Mouse (Mus musculus): Measurements from ENCODE around the gene Tm6sf2. TPM values are rescaled to one million over a fixed set of nuclear protein-coding genes. Genes with fewer than 3 reads are reported as not detected.

The Tm6sf2 gene
- polyA plus RNA-seq, 1 experiment: not detected

DNA sequence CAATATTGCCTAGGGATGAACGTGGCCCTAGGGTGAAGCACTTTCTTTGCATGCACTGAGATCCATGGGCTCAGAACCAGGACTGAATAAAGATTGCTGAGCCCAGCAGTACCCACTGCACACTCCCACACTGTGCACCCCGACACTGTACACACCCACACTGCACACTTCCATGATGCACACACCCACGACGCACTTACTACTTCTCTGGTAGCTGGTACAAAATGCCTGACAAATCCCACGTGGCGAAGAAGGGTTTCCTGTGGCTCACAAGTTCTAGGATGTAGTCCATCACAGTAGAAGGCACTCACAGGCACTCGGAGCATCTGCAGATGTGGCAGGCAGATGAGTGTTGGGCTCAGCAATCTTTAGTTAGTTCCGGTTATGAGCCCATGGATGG is 52.3 kb downstream of the Tm6sf2 start:
- peaks cover 16% of the 10 kb centered on the region for H3K4me1 ChIP-seq (ENCODE audit: control insufficient read depth, insufficient read depth, low read length)
- TF ChIP-seq CTCF (IDR thresholded peaks at IDR 0.05; ENCODE audit: insufficient read depth, low read depth, low read length) (no peak), POLR2A (IDR thresholded peaks at IDR 0.05; ENCODE audit: insufficient read depth, low read depth, low read length) (no peak)
- WGBS: 67% methylated on average over 8 of the region's 8 CpGs

DNA sequence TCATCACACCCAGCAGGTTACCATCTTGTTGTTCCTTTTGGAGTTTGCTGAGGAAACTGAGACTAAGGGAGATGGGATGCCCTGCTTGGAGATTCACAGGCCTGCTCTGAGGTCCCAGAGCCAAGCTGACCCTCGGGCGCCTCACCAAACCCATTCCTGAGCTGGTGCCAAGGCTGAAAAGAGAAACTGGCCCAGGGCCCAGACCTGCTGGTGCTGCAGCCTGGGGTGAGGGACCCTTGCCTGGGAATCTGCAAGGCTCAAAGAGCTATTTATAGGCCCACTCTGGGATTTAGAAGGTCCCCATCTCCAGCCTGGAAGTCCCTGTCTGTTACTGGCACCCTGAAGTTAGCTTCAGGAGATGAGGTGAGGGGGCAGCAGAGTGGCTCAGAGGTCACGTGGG is 55.7 kb downstream of the Tm6sf2 start:
- WGBS: 25% methylated on average over 3 of the region's 3 CpGs
- H3K27ac ChIP-seq (ENCODE audit: insufficient read depth, low read depth, low read length): peak overlapping the region; percentile 84
- peaks cover 31% of the 10 kb centered on the region for H3K4me1 ChIP-seq (ENCODE audit: control insufficient read depth, insufficient read depth, low read length)
- TF ChIP-seq CTCF (IDR thresholded peaks at IDR 0.05; ENCODE audit: insufficient read depth, low read depth, low read length) (no peak), POLR2A (IDR thresholded peaks at IDR 0.05; ENCODE audit: insufficient read depth, low read depth, low read length) (no peak)
- H3K4me3 ChIP-seq (ENCODE audit: insufficient read depth, low read depth, low read length): no peak overlapping the region

More for the DNA sequence above, 52.3 kb downstream of the Tm6sf2 start:
- Histone ChIP-seq H3K4me3 (ENCODE audit: insufficient read depth, low read depth, low read length) (no peak overlapping the region), H3K27ac (ENCODE audit: insufficient read depth, low read depth, low read length) (no peak overlapping the region)

DNA sequence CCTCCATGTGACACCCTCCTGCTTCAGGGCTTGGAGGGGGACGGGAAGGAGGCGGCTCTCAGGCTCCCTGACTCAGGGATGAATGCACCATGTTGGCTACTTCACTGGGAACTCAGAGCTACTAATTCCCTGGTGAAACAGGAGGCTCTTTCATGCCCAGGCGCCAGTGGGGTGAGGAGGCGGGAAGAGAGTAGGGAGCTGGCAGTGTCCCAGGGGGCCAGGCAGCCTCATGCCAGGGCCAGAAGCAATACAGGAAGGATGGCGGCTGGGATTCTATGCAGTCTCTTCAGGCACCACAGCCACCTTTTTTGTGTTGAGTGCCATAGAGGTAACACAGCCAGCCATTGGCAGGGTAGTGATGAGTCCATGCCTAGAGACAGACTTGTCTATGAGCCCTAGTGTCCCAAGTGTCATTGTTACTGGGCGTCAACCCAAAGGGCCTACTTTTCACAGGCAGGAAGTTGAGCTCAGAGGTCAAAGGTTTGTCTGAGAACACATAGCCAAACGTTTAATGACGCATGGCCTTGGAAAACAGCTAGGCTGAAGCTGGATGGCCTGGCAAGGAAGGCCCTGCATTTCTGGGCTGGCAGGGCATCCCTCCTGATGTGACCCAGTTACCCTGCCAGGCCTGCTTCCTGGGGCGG is 56.7 kb downstream of the Tm6sf2 start:
- WGBS: 31% methylated on average over 9 of the region's 9 CpGs
- Histone ChIP-seq H3K4me1 (ENCODE audit: control insufficient read depth, insufficient read depth, low read length) (peaks cover 31% of the 10 kb centered on the region), H3K4me3 (ENCODE audit: insufficient read depth, low read depth, low read length) (no peak overlapping the region), H3K27ac (ENCODE audit: insufficient read depth, low read depth, low read length) (peak overlapping the region; percentile 81)
- TF ChIP-seq POLR2A (IDR thresholded peaks at IDR 0.05; ENCODE audit: insufficient read depth, low read depth, low read length) (no peak), CTCF (IDR thresholded peaks at IDR 0.05; ENCODE audit: insufficient read depth, low read depth, low read length) (no peak)

Other genes starting within 250 kb of the Tm6sf2 start
- gene Pbx4, start 240.4 kb upstream of the Tm6sf2 start, polyA plus RNA-seq (2012; ENCODE audit: insufficient read depth, insufficient read length, low replicate concordance, missing spikeins): not detected in 2 replicates
- not detected in 2 replicates for gene Cilp2, start 185.2 kb upstream of the Tm6sf2 start, polyA plus RNA-seq (2012; ENCODE audit: insufficient read depth, insufficient read length, low replicate concordance, missing spikeins)
- gene Tssk6, start 170.7 kb upstream of the Tm6sf2 start, polyA plus RNA-seq (2012; ENCODE audit: insufficient read depth, insufficient read length, low replicate concordance, missing spikeins): not detected in 2 replicates
- gene Ndufa13, start 170.4 kb upstream of the Tm6sf2 start, polyA plus RNA-seq (2012; ENCODE audit: insufficient read depth, insufficient read length, low replicate concordance, missing spikeins): not detected in 2 replicates
- not detected in 2 replicates for gene Yjefn3, start 170.2 kb upstream of the Tm6sf2 start, polyA plus RNA-seq (2012; ENCODE audit: insufficient read depth, insufficient read length, low replicate concordance, missing spikeins)
- gene Gatad2a, start 76.5 kb upstream of the Tm6sf2 start, polyA plus RNA-seq (2012; ENCODE audit: insufficient read depth, insufficient read length, low replicate concordance, missing spikeins): not detected in 2 replicates
- gene Mau2, start 30.2 kb upstream of the Tm6sf2 start, polyA plus RNA-seq (2012; ENCODE audit: insufficient read depth, insufficient read length, low replicate concordance, missing spikeins): not detected in 2 replicates
- not detected in 2 replicates for gene Sugp1, start 30.1 kb upstream of the Tm6sf2 start, polyA plus RNA-seq (2012; ENCODE audit: insufficient read depth, insufficient read length, low replicate concordance, missing spikeins)
- gene Hapln4, start 10.5 kb downstream of the Tm6sf2 start, polyA plus RNA-seq (2012; ENCODE audit: insufficient read depth, insufficient read length, low replicate concordance, missing spikeins): not detected in 2 replicates
- gene Ncan, start 47.9 kb downstream of the Tm6sf2 start, polyA plus RNA-seq (2012; ENCODE audit: insufficient read depth, insufficient read length, low replicate concordance, missing spikeins): 84.7 TPM in 1 of 2 replicates, not detected in the other
- gene Nr2c2ap, start 58.4 kb downstream of the Tm6sf2 start, polyA plus RNA-seq (2012; ENCODE audit: insufficient read depth, insufficient read length, low replicate concordance, missing spikeins): not detected in 2 replicates
- not detected in 2 replicates for gene Rfxank, start 66.2 kb downstream of the Tm6sf2 start, polyA plus RNA-seq (2012; ENCODE audit: insufficient read depth, insufficient read length, low replicate concordance, missing spikeins)
- gene Borcs8, start 66.6 kb downstream of the Tm6sf2 start, polyA plus RNA-seq (2012; ENCODE audit: insufficient read depth, insufficient read length, low replicate concordance, missing spikeins): not detected in 2 replicates
- gene Mef2b, start 66.8 kb downstream of the Tm6sf2 start, polyA plus RNA-seq (2012; ENCODE audit: insufficient read depth, insufficient read length, low replicate concordance, missing spikeins): not detected in 2 replicates
- not detected in 2 replicates for gene Tmem161a, start 99.4 kb downstream of the Tm6sf2 start, polyA plus RNA-seq (2012; ENCODE audit: insufficient read depth, insufficient read length, low replicate concordance, missing spikeins)
- gene Slc25a42, start 139.4 kb downstream of the Tm6sf2 start, polyA plus RNA-seq (2012; ENCODE audit: insufficient read depth, insufficient read length, low replicate concordance, missing spikeins): not detected in 2 replicates
- gene Sugp2, start 161.3 kb downstream of the Tm6sf2 start, polyA plus RNA-seq (2012; ENCODE audit: insufficient read depth, insufficient read length, low replicate concordance, missing spikeins): not detected in 2 replicates
- gene Armc6, start 161.5 kb downstream of the Tm6sf2 start, polyA plus RNA-seq (2012; ENCODE audit: insufficient read depth, insufficient read length, low replicate concordance, missing spikeins): not detected in 2 replicates
- not detected in 2 replicates for gene Homer3, start 209.9 kb downstream of the Tm6sf2 start, polyA plus RNA-seq (2012; ENCODE audit: insufficient read depth, insufficient read length, low replicate concordance, missing spikeins)
- gene Ddx49, start 229.6 kb downstream of the Tm6sf2 start, polyA plus RNA-seq (2012; ENCODE audit: insufficient read depth, insufficient read length, low replicate concordance, missing spikeins): not detected in 2 replicates
- gene Cope, start 229.6 kb downstream of the Tm6sf2 start, polyA plus RNA-seq (2012; ENCODE audit: insufficient read depth, insufficient read length, low replicate concordance, missing spikeins): not detected in 2 replicates
- not detected in 2 replicates for gene Cers1, start 242.9 kb downstream of the Tm6sf2 start, polyA plus RNA-seq (2012; ENCODE audit: insufficient read depth, insufficient read length, low replicate concordance, missing spikeins)

Data from olfactory bulb, adult 2 months (tissue).